Mouse (Mus musculus) monocyte, adult 2 months (primary cell): Measurements from ENCODE around the gene Adgrg3.
"Not testable (repeated sequence)": the region's sequence is repeated elsewhere in the genome, so short reads cannot be mapped to it uniquely, and the experiment has no call there.

ENCODE experiments used
- DNase-seq, 2 experiments: peaks; one replicate each; pipeline ENCODE4 v3.0.0; 2022; ENCODE audit warnings: low spot score in 2 of 2, low read depth in 1 of 2

The Adgrg3 gene

DNA sequence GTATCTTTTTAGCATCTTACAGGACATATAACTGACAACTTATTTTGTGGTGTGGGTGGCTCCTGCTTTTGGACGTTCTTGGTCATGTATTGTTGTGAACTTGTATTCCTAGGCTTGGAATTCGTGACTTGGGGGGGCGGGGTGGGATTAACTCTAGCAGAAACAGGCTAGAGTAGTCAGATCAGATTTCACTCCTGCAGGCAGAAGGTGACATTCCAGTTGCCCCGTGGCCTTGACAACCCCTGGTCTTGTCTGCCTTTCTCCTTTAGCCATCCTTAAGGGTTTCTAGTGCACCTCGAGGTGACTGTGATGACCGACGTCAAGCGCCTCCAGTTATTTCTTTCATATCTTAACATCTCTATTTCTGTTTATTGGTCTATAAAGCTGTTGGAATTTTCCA lies 5.7 kb downstream of the Adgrg3 start:
- no peak for DNase-seq

DNA sequence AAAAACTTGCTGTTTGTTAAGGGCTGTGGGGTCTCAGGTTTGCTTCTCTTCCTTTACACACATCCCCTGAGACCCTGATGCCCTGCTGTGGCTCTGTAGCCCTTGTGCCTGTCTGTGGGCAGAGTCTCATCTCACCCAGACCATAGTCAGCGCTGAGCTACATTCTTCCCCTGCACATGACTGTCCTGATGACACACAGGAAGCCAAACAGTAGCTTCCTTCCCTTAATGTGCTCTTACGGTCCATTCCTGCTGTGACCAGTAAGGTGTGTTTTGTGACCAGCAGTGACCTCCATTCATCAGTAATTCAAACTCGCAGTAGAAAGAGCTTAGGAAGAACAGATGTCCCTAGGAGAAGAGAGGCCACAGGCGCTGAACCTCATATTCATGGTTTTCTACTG lies 6.9 kb downstream of the Adgrg3 start:
- DNase-seq = no peak

GRCm38 (mm10) chr8:95025421-95025820 lies 7.9 kb downstream of the Adgrg3 start:
- peak in 1 of 2 experiments; percentile 30 for DNase-seq

- DNase-seq = not testable (repeated sequence)
Observed at GRCm38 (mm10) chr8:95028391-95028790, 10.9 kb downstream of the Adgrg3 start.

DNA sequence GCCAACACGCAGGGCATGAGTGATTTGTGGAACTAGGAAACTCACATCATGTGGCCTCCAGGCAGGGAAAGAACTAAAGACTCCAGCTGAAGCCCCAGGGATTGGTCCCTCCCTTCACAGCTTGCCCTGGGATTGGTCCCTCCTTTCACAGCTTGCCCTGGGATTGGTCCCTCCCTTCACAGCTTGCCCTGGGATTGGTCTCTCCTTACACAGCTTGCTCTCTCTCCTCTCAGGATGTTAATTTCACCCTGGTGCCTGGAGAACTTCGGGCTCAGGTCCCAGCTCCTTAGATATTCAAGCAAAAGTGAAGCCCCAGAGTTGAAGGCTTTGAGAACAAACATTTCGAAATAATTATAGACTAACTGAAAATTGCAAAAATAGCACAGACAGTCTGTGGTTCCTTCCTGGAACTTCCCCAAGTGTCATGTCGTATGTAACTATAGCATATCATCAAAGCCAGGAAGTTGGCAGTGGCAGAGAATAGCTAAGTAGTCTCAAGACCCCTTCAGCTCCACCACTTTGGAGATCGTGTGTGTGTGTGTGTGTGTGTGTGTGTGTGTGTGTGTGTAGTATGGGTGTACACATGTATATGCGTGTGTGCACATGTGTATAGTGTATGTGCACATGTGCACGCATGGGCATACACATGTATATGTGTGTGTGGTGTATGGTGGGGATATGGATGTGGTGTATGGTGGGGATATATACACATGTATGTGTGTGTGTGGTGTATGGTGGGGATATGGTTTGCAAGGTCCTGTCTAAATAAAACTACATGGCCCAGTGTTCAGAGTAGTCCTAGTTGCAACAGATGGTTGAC lies 19.8 kb downstream of the Adgrg3 start:
- peak; percentile 37 to 53 for DNase-seq

DNA sequence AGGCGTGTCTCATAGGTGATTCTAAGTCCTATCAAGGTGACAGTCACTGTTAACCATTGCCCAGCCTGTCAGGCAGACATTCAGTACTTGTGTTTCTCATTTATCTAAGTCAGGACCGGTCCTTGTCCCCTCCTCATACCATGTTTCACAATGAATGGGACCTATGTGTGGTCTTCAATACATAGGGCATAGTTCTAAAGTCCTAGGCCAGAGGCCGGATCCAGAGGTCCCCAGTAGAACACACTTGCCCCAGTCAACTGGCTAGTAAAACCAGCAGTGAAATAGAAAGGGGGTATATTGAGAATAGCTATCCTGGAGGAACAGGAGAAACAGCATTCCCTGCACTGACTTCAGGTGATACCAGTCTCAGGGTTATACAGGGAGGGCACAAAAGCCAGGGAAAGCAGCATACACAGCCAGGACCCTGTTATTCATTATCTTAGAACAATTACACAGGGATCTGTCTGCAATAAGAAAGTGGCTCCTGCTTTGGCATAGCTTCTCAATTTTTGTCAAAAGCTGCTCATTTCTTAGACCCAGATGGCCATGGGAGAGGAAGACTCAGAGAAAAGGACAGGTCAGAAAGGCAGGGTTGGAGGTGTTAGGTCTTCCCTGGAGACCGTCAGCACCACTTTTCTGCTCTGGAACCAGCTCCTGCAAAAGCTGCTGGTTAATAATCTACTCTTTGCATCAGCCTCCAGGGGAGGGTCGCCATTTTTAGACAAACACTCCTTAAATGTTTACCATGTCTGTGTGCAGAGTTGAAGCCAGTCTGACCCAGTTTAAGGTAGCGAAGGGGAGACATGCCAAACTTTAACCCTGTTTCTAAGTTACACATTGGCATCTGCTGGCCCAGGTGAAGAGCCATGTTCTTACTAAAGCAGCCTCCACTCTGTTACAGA lies 24.6 kb downstream of the Adgrg3 start:
- DNase-seq = no peak

DNA sequence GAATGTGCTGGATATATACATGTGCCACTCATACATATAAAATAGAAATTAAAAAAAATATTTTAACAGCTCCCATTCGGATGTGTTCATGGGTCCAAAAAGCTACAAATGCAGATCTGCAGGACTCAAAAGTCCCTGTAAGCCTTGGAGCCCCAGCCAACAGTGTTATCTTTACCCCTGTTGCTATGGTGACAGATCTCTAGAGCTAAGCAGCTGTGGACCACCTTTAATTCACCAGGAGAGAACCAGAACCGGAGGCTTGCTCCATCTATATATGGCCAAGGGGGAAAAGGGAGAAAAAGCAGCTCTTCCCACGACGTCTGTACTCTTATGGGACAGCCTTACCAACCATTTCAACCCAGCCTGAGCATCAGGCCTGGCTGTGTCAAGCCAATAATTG lies 27.3 kb downstream of the Adgrg3 start:
- no peak for DNase-seq

DNA sequence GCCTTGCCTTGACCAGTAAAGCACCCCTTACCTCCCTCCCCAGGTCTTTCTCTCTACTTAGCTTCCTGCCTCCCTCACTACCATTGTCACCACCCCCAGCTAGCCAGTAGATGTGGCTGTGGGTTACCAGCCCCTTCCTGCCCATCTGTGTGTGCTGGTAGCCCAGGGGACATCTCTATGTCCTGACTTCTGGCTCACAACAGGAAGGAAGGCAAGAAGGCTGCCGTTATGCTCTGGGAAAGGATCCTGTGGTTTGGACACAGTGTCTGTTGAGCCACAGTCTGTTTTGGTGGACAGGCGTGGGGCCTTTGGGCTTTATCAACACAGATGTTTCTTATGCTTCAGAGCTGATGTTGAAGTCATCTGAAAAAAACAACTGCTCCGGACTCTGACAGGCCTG lies 29.5 kb downstream of the Adgrg3 start:
- DNase-seq = no peak

- DNase-seq = no peak
Observed at GRCm38 (mm10) chr8:95047884-95048680, 30.6 kb downstream of the Adgrg3 start.

- no peak for DNase-seq
Observed at GRCm38 (mm10) chr8:95049636-95050035, 32.1 kb downstream of the Adgrg3 start.

GRCm38 (mm10) chr8:95054438-95054837 lies 36.9 kb downstream of the Adgrg3 start:
- DNase-seq = no peak

GRCm38 (mm10) chr8:95054927-95055510 lies 37.5 kb downstream of the Adgrg3 start, which contains the start of gene Drc7:
TSS of gene Drc7 (plus strand) at chr8:95055103.
- DNase-seq = no peak

DNA sequence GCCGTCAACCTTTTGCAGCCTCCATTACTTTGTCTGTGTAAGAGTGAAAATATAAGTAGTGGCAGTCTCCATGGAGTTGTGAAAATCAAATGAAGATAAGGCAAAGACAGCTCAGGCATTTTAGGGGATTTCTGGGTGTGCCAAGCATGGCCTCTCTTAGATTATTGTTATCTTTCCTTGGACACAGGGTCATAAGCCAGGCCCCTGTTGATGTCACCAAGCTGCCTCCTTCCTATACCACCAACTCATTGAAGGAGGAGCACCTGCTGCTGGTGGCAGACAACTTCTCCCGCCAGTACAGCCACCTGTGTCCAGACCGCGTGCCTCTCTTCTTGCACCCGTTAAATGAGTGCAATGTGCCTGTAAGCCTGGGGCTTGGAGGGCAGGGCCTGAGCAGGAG lies 38.9 kb downstream of the Adgrg3 start:
- no peak for DNase-seq

- no peak for DNase-seq
Observed at GRCm38 (mm10) chr8:95058661-95059060, 41.2 kb downstream of the Adgrg3 start.

DNA sequence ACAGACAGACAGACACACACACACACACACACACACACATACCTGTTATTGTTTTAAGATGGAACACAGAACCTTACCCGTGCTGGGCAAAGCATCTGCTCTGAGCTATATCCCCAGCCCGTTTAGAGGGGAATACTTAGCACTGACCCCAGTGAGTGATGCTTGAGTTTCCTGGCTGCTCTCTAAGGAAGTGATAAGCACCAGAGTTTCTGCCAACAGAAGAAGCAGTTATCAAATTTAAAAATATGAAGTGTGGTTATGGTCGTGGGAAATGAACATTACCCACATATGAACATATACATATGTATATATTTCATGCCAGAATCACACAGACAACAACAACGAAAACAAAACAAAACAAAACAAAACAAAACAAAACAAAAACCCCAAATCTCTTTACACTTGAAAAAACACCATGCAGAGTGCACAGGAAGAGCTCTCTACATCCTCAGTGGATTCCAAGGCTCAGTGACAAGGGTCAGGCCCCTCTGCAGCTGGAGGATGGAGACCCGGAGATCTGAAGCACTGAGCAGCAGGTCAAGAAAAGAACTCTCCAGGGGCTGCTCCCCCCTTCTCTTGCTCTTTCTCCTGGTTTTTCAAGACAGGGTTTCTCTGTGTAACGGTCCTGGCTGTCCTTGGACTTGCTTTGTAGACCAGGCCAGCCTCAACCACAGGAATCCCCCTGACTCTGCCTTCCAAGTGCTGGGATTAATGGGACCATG lies 42.5 kb downstream of the Adgrg3 start:
- DNase-seq = no peak

GRCm38 (mm10) chr8:95064531-95064930 lies 47.0 kb downstream of the Adgrg3 start:
- DNase-seq = no peak

DNA sequence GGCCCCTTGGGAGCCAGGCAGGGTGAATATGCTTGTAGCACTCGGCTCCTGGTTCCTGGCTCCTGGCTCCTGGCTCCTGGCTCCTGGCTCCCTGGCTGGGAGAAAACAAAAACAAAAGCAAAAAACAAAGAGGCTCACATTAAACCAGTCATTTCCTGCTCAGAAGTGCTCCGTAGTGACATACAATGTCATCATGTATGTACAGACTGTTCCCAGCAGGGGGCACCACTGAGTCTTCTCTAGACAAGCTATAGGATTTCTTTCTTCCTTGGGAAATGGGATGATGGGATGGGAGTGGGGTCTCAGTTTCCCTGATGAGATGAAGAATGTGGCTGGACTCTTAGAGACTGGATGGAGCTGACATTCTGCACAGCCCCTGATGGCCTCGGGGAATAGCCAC lies 50.1 kb downstream of the Adgrg3 start:
- DNase-seq = peak; percentile 23 to 41

DNA sequence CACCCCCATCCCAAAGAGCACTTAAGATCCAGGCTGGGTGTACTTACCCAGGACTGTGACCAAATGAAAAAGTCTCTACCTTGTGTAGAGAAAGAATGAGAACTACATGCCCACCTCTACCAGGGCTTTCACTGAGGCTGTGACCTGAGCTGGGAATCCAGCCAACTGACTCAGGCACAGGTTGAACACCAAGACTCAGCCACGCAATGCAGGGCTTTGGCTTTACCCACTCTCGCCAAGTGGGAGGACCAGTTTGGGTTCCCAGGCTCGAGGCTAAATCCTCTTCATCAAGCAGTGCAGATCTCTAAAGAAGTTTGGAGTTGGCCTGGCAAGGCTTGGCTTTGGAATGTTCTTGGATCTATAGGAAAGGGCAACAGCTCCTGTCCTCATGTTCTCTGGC lies 58.0 kb downstream of the Adgrg3 start:
- DNase-seq = no peak

DNA sequence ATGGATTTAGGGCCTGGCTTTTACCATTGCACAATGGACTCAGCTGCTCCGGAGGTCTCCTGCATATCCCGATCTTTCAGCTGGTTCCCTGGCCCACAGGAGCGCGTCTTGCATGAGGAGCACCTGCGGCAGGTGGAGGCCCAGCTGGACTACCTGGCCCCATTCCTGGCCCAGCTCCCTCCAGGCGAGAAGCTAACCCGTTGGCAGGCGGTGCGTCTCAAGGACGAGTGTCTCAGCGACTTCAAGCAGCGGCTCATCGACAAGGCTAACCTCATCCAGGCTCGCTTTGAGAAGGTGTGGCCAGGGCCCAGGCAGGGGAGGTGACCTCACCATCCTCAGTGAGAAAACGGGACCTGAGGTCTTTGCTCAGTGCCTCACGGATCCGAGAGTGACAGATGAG lies 58.7 kb downstream of the Adgrg3 start:
- no peak for DNase-seq

GRCm38 (mm10) chr8:95078055-95078454 lies 60.6 kb downstream of the Adgrg3 start:
- no peak for DNase-seq
